Mouse (Mus musculus) left cerebral cortex, postnatal 10 days (tissue): Measurements from ENCODE around the gene Ctdspl. TPM values are rescaled to one million over a fixed set of nuclear protein-coding genes. Genes with fewer than 3 reads are reported as not detected.

Experiments used
- DNase-seq, 2 experiments: peaks; one replicate each; pipeline ENCODE4 v3.0.0; 2021 to 2022; ENCODE audit warnings: low spot score in 2 of 2, mixed read lengths in 1 of 2; ENCODE audit errors: extremely low spot score in 1 of 2
- intact Hi-C: fragments of 180-260 bp; cut with DNase I; formaldehyde crosslinking; loops from one replicate; pipeline ENCODE4 v1.15.1; 2025
- total RNA-seq, 2 experiments: library from RNA; stranded (reverse); gene quantifications; 2 replicates each; pipeline ENCODE4 v1.2.3; 2021

The Ctdspl gene
- total RNA-seq = 10 to 100 TPM; 18.6 to 25.5 TPM

DNA sequence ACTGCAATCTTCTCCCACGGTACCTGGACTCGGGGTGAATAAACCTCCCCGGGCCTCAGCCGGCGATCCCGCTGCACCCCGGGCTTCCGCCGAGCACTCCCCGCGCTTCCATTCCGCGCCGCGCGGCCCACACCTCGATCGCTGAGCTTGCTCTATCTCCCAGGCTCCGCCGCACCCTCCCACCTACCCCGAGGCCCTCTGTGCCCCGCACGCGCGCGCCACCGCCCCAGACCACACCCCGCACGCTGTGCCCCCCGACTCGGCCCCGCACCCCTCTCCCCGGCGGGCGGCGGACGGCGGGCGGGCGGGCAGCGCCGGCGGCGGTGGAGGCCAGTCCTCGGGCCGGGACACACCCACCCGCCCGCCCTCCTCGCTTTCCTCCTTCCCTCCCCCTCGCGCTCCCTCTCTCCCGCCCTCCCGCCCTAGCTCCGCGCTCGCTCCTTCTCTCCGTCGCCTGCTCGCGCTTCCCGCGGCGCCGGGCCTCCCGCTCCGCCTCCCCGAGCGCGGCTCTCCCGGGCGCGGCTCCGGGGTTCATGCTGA lies at the start of gene Ctdspl:
Gene Ctdspl (plus strand): TSS at position 343 of the 540 bp plus-strand sequence.
- intact Hi-C loops = loop anchor here (5.0 kb wide), 2 partner anchors 56 to 106 kb away; no protein-coding TSS in a partner anchor
- DNase-seq = peak in 1 of 2 experiments; percentile 81

DNA sequence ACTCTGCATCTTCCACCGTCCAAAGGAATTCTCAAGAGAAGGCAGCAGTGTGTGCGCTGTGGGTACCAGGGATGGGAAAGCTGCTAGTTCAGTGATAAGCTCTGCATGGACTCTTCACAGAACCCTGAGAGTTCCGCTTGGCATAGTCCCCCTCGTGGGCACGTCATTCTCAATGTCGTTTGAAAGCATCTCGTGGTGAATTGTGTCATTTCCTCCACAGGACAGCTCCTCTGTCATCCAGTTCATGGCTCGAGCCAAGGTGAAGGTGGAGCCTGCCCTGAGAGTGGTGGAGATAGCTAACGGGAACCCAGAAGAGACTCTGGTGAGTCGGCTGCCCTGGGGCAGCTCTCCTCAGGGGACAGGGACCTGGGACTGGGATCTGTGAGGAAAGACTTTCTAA lies 49.4 kb upstream of the Ctdspl start:
- intact Hi-C loops = loop anchor here (10.0 kb wide), 1 partner anchor 192 kb away; no protein-coding TSS in a partner anchor
- no peak for DNase-seq

DNA sequence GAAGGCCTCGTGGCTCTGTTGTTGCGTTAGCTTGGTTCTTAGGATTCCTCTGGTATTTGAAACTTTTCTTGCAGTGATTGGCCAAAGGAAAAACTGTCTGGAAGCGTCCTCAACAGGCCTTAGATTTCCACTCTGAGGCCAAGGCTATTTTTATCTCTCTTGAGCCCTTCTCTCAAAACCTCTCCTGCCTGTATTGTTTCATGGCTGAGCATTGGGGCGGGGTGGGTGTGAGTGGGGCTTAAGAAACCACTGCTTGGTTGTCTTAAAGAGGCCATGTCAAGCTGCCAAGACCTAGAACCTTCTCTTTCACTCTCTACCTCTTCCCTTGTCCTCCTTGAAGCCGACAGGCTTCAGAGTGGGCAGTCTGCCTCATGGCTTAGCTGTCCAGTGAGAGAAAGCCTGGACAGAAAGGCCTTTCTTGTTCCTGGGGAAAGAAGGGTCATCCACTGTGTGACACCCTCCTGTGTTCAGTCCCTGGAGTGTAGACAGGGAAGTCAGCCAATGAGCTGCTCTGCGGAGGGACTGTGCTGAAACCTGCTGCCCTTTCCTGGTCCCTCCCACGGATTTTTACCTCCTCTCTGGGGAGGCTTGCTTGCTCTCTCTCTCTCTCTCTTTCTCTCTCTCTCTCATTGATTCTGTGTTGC lies 48.8 kb upstream of the Ctdspl start:
- intact Hi-C loops = loop anchor here (10.0 kb wide), 1 partner anchor 193 kb away; no protein-coding TSS in a partner anchor
- no peak for DNase-seq

- no peak for DNase-seq
- intact Hi-C loops = loop anchor here (10.0 kb wide), 1 partner anchor 194 kb away; no protein-coding TSS in a partner anchor
Observed at GRCm38 (mm10) chr9:118878596-118878995, 47.7 kb upstream of the Ctdspl start.

GRCm38 (mm10) chr9:118881281-118881945 lies 44.8 kb upstream of the Ctdspl start:
- DNase-seq = no peak

GRCm38 (mm10) chr9:118881946-118882284 lies 44.3 kb upstream of the Ctdspl start:
- no peak for DNase-seq
- intact Hi-C loops = no loop called here

More at GRCm38 (mm10) chr9:118881281-118881945, 44.8 kb upstream of the Ctdspl start:
- intact Hi-C loops = no loop called here

DNA sequence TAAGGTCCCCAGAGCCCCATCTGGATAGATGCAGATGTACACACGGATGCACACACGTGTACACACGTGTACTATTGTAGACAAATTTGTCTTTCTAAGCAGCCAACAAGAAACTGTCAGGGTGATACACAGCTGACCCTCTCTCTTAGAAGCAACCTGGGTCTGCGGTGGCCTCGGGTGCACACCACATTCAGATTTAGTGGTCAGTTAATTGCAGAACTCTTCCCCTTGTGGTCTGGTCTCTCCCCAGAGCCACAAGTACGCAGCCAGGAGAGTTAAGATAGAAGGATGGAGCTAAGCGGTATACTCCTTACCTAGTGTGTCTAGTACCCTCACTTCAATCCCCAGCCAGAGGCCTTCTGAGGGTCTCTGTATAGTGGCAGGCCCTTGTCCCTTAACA lies 43.1 kb upstream of the Ctdspl start:
- no peak for DNase-seq
- intact Hi-C loops = no loop called here

- intact Hi-C loops = no loop called here
- DNase-seq = no peak
Observed at GRCm38 (mm10) chr9:118885785-118886184, 40.5 kb upstream of the Ctdspl start.

DNA sequence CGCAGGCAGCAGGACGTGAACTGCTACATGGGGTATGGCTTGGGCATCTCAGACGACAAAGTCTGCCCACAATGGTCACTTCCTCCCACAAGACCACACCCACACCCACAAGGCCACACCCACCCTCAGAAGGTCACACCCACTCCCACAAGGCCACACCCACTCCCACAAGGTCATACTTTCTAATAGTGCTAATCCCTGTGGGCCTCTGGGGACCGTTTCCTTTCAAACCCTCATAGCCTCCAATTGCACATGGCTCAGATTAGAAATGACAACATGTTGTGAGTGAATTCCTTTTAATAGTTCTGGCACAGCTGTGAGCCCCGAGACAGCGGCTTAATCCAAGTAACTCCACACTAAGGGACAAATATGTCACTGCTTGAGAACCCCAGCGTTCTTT lies 39.1 kb upstream of the Ctdspl start:
- no peak for DNase-seq
- intact Hi-C loops = no loop called here

DNA sequence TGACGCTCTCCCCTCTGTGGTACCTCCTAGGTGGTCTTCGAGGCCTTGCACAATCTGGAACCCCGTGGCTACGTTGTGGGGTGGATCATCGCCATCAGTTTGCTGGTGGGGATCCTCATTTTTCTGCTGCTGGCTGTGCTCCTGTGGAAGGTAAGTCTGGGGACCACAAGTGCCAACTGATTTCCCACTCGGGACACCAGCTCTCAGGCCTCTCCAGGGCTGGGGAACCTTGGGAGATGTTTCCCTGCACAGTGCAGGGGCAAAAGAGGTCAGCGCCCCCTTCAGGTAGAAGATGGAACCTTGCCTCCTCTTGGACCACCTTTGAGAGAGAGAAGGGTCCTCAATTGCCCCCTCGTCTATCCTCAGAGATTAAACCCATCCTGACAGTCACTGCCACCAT lies 38.5 kb upstream of the Ctdspl start:
- no peak for DNase-seq
- intact Hi-C loops = no loop called here

GRCm38 (mm10) chr9:118890149-118890548 lies 36.1 kb upstream of the Ctdspl start:
- intact Hi-C loops = loop anchor here (5.0 kb wide), 1 partner anchor 283 kb away; the partner anchor contains the start of gene Itga9
- DNase-seq = no peak

DNA sequence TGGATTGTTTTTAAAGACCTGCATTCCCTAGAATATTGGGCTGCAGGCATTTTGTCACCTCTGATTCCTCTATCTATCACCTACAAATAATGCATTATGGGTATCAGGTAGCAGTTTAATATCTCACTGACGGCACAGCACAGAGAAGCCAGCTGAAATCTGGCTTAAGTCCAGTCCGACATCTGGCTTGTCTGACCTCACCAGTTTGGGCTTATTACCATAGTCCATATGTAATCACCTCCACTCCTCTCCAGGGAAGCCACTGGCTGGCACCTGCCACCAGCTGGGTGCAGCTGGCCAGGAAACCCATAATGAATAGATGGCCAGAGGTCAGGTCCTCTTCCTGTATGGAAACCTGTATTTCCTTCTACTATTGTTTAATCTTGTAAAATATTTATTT lies 35.6 kb upstream of the Ctdspl start:
- intact Hi-C loops = loop anchor here (5.0 kb wide), 1 partner anchor 283 kb away; the partner anchor contains the start of gene Itga9
- no peak for DNase-seq

- no peak for DNase-seq
- intact Hi-C loops = loop anchor here (5.0 kb wide), 1 partner anchor 284 kb away; the partner anchor contains the start of gene Itga9
Observed at GRCm38 (mm10) chr9:118891068-118891467, 35.2 kb upstream of the Ctdspl start.

DNA sequence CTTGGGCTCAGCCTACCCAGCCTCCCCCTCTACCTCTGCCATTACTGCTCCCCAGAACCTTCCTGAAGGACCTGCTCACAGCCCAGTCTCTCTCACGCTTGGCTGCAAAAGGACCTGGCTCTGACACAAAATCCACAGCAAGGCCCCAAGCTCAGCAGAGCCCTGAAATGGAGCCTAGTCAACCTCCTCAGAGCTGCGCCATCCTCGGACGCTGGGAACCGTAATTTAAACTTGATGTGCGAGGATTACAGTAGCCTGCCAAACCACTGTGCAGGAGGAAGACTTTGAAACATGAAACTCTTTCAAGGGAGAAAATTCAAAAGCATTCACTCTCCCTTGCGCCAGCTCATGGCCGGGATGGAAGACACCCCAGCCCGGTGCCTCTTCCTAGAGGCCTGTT lies 34.7 kb upstream of the Ctdspl start:
- DNase-seq = no peak
- intact Hi-C loops = loop anchor here (5.0 kb wide), 1 partner anchor 284 kb away; the partner anchor contains the start of gene Itga9

DNA sequence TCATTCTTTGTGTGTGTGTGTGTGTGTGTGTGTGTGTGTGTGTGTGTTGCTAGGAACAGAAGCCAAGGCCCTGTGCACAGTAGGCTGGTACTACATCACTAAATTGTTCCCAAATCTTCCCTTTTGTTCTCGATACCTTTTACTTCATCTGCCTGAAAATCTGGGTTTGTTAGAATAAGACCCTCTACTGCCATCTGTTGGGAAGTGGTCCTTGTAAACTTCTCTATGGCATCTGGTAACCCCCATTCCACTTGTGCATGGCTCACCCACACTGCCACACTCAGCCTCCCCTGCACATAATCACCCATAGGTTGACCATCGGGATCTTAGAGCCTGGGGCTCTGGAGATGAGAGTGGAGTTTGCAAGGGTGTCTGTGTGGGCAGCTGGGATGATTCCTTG lies 31.2 kb upstream of the Ctdspl start:
- intact Hi-C loops = no loop called here
- no peak for DNase-seq

GRCm38 (mm10) chr9:118900677-118901076 lies 25.6 kb upstream of the Ctdspl start:
- DNase-seq = no peak
- intact Hi-C loops = no loop called here

GRCm38 (mm10) chr9:118901917-118902316 lies 24.3 kb upstream of the Ctdspl start:
- intact Hi-C loops = no loop called here
- no peak for DNase-seq

DNA sequence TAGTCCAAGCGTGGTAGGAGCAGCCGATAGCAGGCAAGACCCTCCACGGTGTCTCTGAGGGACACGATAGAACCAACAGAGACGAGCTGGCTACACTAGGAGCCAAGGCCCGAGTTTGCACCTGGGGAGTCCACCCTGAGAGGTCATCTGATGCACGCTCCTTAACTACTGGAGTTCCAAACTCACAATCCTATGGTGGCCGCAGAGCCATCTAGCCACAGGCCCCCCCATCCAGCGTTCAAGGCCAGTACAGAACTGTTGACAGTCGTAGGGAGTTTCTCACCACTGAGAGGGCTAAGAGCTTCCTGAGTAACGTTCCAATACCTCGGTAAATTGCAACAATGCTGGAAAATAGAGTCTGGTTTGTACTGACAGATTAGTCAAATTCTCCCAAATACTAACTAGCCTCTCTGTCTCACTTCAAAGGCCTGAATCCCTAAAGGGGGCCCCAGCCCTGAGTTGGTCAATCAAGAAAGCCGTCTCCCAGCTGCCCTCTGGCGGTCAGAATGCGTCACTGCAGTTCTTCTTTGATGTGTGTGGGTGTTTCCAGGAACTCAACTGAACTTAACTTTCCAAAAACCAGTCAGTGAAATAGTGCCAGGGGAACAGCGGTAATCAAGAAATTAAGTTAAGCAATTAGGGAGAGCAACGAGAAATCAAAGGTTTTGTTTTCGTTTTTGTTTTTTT lies 18.2 kb upstream of the Ctdspl start:
- peak; percentile 80 to 84 for DNase-seq
- intact Hi-C loops = loop anchor here (5.0 kb wide), 1 partner anchor 321 kb away; no protein-coding TSS in a partner anchor

- no peak for DNase-seq
- intact Hi-C loops = no loop called here
Observed at GRCm38 (mm10) chr9:118913048-118913447, 13.2 kb upstream of the Ctdspl start.
